Mouse (Mus musculus): Measurements from ENCODE around the gene Rnasek. TPM values are rescaled to one million over a fixed set of nuclear protein-coding genes. Genes with fewer than 3 reads are reported as not detected.

Gene Rnasek
- total and polyA plus RNA-seq, 2 experiments = 7.7 to 176 TPM

- no peak overlapping the region for H3K9ac ChIP-seq (ENCODE audit: low read depth, low read length)
- no peaks in the 10 kb centered on the region for H3K36me3 ChIP-seq (ENCODE audit: control insufficient read depth, insufficient read depth, low read length)
- H3K4me1 ChIP-seq (ENCODE audit: control insufficient read depth, insufficient read depth, low read length) = no peaks in the 10 kb centered on the region
- no peak overlapping the region for H3K4me3 ChIP-seq (ENCODE audit: insufficient read depth, low read depth, low read length)
- no peak for DNase-seq (ENCODE audit: extremely low read depth, low read depth, low spot score)
- H3K27ac ChIP-seq (replicated peaks; ENCODE audit: insufficient read depth, low read depth, low read length) = no peak overlapping the region
- no peak for TF ChIP-seq POLR2A (IDR thresholded peaks at IDR 0.05; ENCODE audit: extremely low read depth, insufficient read depth, low read length)
- no peak for TF ChIP-seq CTCF (IDR thresholded peaks at IDR 0.05; ENCODE audit: low read depth, low read length)
- 96% methylated on average over 4 of the region's 4 CpGs for WGBS
- peaks cover 6% of the 10 kb centered on the region; the same call in 1 of the 2 replicates for H3K27me3 ChIP-seq (ENCODE audit: control insufficient read depth, insufficient read depth, low read length)
- no peaks in the 10 kb centered on the region for H3K79me2 ChIP-seq (ENCODE audit: control insufficient read depth, insufficient read depth, low read length)
These were observed 19.4 kb upstream of the Rnasek start for GRCm38 (mm10) chr11:70259035-70259434.

GRCm38 (mm10) chr11:70254931-70255531, 15.4 kb upstream of the Rnasek start, which contains the start of gene Alox12:
TSS of gene Alox12 (minus strand) at chr11:70255353.
- Histone ChIP-seq H3K27ac (replicated peaks; ENCODE audit: insufficient read depth, low read depth, low read length) (no peak within 1 kb of the TSS), H3K79me2 (ENCODE audit: control insufficient read depth, insufficient read depth, low read length) (no peaks in the 10 kb centered on the region), H3K9ac (ENCODE audit: low read depth, low read length) (peak within 1 kb of the TSS; percentile 4; the same call in 1 of the 2 replicates), H3K4me1 (ENCODE audit: control insufficient read depth, insufficient read depth, low read length) (no peaks in the 10 kb centered on the region), H3K36me3 (ENCODE audit: control insufficient read depth, insufficient read depth, low read length) (no peaks in the 10 kb centered on the region), H3K4me3 (ENCODE audit: insufficient read depth, low read depth, low read length) (peak within 1 kb of the TSS; percentile 50; the same call in 1 of the 2 replicates), H3K27me3 (ENCODE audit: control insufficient read depth, insufficient read depth, low read length) (peaks cover 6% of the 10 kb centered on the region; the same call in 1 of the 2 replicates)
- 4% methylated on average over 25 of the region's 25 CpGs for WGBS
- peak; percentile 26 for DNase-seq (ENCODE audit: extremely low read depth, low read depth, low spot score)
- TF ChIP-seq POLR2A (IDR thresholded peaks at IDR 0.05; ENCODE audit: extremely low read depth, insufficient read depth, low read length) = no peak
- TF ChIP-seq CTCF (IDR thresholded peaks at IDR 0.05; ENCODE audit: low read depth, low read length) = peak; percentile 71

DNA sequence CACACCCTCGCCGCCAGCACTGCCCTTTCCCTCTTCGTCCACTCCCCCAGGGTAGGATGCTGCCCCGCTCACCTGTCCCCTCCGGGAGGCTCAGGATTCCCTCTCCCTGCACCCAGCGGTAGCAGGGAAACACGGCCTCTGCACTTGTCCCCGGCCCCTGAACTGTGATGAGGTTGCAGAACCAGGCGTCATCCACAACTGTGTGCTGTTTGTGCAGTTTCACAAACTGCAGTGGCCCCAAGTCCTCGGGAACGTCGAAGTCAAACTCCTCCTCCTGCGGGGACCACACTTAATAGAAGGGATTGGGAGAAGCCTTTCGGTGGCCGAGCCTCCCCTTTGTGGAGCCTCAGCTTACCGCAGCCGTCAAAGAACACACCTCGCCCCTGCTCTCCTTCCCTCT, 14.7 kb upstream of the Rnasek start:
- 10% methylated on average over 18 of the region's 18 CpGs for WGBS
- no peaks in the 10 kb centered on the region for H3K79me2 ChIP-seq (ENCODE audit: control insufficient read depth, insufficient read depth, low read length)
- TF ChIP-seq POLR2A (IDR thresholded peaks at IDR 0.05; ENCODE audit: extremely low read depth, insufficient read depth, low read length) (no peak), CTCF (IDR thresholded peaks at IDR 0.05; ENCODE audit: low read depth, low read length) (no peak)
- H3K36me3 ChIP-seq (ENCODE audit: control insufficient read depth, insufficient read depth, low read length) = no peaks in the 10 kb centered on the region
- no peak overlapping the region for H3K9ac ChIP-seq (ENCODE audit: low read depth, low read length)
- no peak overlapping the region for H3K27ac ChIP-seq (replicated peaks; ENCODE audit: insufficient read depth, low read depth, low read length)
- peak overlapping the region; percentile 0; the same call in 1 of the 2 replicates for H3K4me3 ChIP-seq (ENCODE audit: insufficient read depth, low read depth, low read length)
- H3K27me3 ChIP-seq (ENCODE audit: control insufficient read depth, insufficient read depth, low read length) = peaks cover 6% of the 10 kb centered on the region; the same call in 1 of the 2 replicates
- no peak for DNase-seq (ENCODE audit: extremely low read depth, low read depth, low spot score)
- H3K4me1 ChIP-seq (ENCODE audit: control insufficient read depth, insufficient read depth, low read length) = no peaks in the 10 kb centered on the region

GRCm38 (mm10) chr11:70251853-70252252, 12.2 kb upstream of the Rnasek start:
- Histone ChIP-seq H3K4me1 (ENCODE audit: control insufficient read depth, insufficient read depth, low read length) (no peaks in the 10 kb centered on the region), H3K79me2 (ENCODE audit: control insufficient read depth, insufficient read depth, low read length) (no peaks in the 10 kb centered on the region), H3K9ac (ENCODE audit: low read depth, low read length) (no peak overlapping the region), H3K27ac (replicated peaks; ENCODE audit: insufficient read depth, low read depth, low read length) (0 out of 2 replicates have a peak overlapping the region, but pooled peaks have one; percentile 3), H3K4me3 (ENCODE audit: insufficient read depth, low read depth, low read length) (no peak overlapping the region), H3K27me3 (ENCODE audit: control insufficient read depth, insufficient read depth, low read length) (peaks cover 5% of the 10 kb centered on the region; the same call in 1 of the 2 replicates), H3K36me3 (ENCODE audit: control insufficient read depth, insufficient read depth, low read length) (no peaks in the 10 kb centered on the region)
- 70% methylated on average over 8 of the region's 8 CpGs for WGBS
- TF ChIP-seq CTCF (IDR thresholded peaks at IDR 0.05; ENCODE audit: low read depth, low read length) = no peak
- no peak for TF ChIP-seq POLR2A (IDR thresholded peaks at IDR 0.05; ENCODE audit: extremely low read depth, insufficient read depth, low read length)
- DNase-seq (ENCODE audit: extremely low read depth, low read depth, low spot score) = no peak

DNA sequence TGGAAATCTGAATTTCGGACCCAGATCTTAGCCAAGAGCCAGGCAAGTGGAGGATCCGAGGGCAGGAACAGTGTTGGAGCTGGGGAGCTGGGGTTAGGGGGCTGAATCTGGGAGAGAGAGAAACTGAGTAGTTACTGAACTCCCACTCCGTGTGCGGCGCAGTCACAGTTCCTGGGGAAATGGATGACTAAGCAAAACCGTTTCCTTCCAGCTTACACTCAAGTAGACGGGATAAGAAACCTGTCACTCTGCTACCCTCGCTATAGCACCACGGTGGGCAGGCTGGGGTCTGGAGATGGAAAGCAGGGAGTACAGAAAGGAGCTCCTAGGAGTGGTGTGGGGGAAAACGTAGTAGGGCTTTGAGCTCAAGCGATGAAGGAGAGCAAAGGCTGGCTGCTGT, 10.5 kb upstream of the Rnasek start:
- 63% methylated on average over 11 of the region's 11 CpGs for WGBS
- no peak for DNase-seq (ENCODE audit: extremely low read depth, low read depth, low spot score)
- peaks cover 5% of the 10 kb centered on the region; the same call in 1 of the 2 replicates for H3K27me3 ChIP-seq (ENCODE audit: control insufficient read depth, insufficient read depth, low read length)

More for the DNA sequence above, 10.5 kb upstream of the Rnasek start:
- Histone ChIP-seq H3K79me2 (ENCODE audit: control insufficient read depth, insufficient read depth, low read length) (no peaks in the 10 kb centered on the region), H3K4me1 (ENCODE audit: control insufficient read depth, insufficient read depth, low read length) (no peaks in the 10 kb centered on the region), H3K4me3 (ENCODE audit: insufficient read depth, low read depth, low read length) (no peak overlapping the region), H3K27ac (replicated peaks; ENCODE audit: insufficient read depth, low read depth, low read length) (no peak overlapping the region), H3K36me3 (ENCODE audit: control insufficient read depth, insufficient read depth, low read length) (no peaks in the 10 kb centered on the region), H3K9ac (ENCODE audit: low read depth, low read length) (no peak overlapping the region)
- no peak for TF ChIP-seq POLR2A (IDR thresholded peaks at IDR 0.05; ENCODE audit: extremely low read depth, insufficient read depth, low read length)
- no peak for TF ChIP-seq CTCF (IDR thresholded peaks at IDR 0.05; ENCODE audit: low read depth, low read length)
